Mouse (Mus musculus): ENCODE results near the gene Kcnab1.

- TF ChIP-seq CTCF (IDR thresholded peaks at IDR 0.05; ENCODE audit: extremely low read depth, insufficient read length, insufficient replicate concordance, low read depth, low read length) (no peak), POLR2A (IDR thresholded peaks at IDR 0.05; ENCODE audit: low read depth, low read length) (no peak)
Observed at GRCm38 (mm10) chr3:65353263-65354037, 244.3 kb downstream of the Kcnab1 start.
